Mouse (Mus musculus): Measurements from ENCODE around the gene Lgals9.

- TF ChIP-seq CTCF (IDR thresholded peaks at IDR 0.05; ENCODE audit: low read depth, low read length) (peak; percentile 83), POLR2A (IDR thresholded peaks at IDR 0.05; ENCODE audit: extremely low read depth, insufficient read depth, low read length) (no peak)
Measured at GRCm38 (mm10) chr11:78956260-78956659, 28.5 kb downstream of the Lgals9 start.
